ENCODE assay signal across 7 mouse cellular contexts in genomic region chr5:3595693-3596398, GRCm38 (mm10). TPM values are rescaled to one million over a fixed set of nuclear protein-coding genes. Genes with fewer than 3 reads are reported as not detected.
DNase-seq lines count a peak whose midpoint lies in the region; ATAC-seq lines count a peak whose summit lies in the region.

TSS of gene Pex1 (plus strand) at chr5:3596066.

- H3K4me1 ChIP-seq in embryonic facial prominence, embryonic 12.5 days = peaks cover 11% of the 10 kb centered on the region
- H3K4me1 ChIP-seq in limb, embryonic 11.5 days (ENCODE audit: control insufficient read depth, insufficient read depth, low read length) = peaks cover 9% of the 10 kb centered on the region
- peaks cover 16% of the 10 kb centered on the region for H3K4me1 ChIP-seq in midbrain, embryonic 14.5 days (ENCODE audit: control insufficient read depth, insufficient read depth, low read length)

- peak within 1 kb of the TSS; percentile 69 for H3K9ac ChIP-seq in embryonic facial prominence, embryonic 12.5 days
- H3K9ac ChIP-seq in limb, embryonic 11.5 days (ENCODE audit: low read length) = peak within 1 kb of the TSS; percentile 69
- peak within 1 kb of the TSS; percentile 71 for H3K9ac ChIP-seq in midbrain, embryonic 14.5 days (replicated peaks; ENCODE audit: low read length)

- peak within 1 kb of the TSS; percentile 26; the same call in 1 of the 2 replicates for H3K27ac ChIP-seq in embryonic facial prominence, embryonic 12.5 days
- H3K27ac ChIP-seq in limb, embryonic 11.5 days (replicated peaks; ENCODE audit: low read depth, low read length) = no peak within 1 kb of the TSS
- H3K27ac ChIP-seq in midbrain, embryonic 14.5 days (replicated peaks; ENCODE audit: low read depth, low read length) = peak within 1 kb of the TSS; percentile 79

- no peaks in the 10 kb centered on the region for H3K27me3 ChIP-seq in embryonic facial prominence, embryonic 12.5 days
- no peaks in the 10 kb centered on the region for H3K27me3 ChIP-seq in limb, embryonic 11.5 days (ENCODE audit: control insufficient read depth, insufficient read depth, low read length)
- H3K27me3 ChIP-seq in midbrain, embryonic 14.5 days (ENCODE audit: control insufficient read depth, insufficient read depth, low read length) = no peaks in the 10 kb centered on the region

- H3K36me3 ChIP-seq in embryonic facial prominence, embryonic 12.5 days = peaks cover 13% of the 10 kb centered on the region; the same call in 1 of the 2 replicates
- no peaks in the 10 kb centered on the region; the same call in 1 of the 2 replicates for H3K36me3 ChIP-seq in limb, embryonic 11.5 days (ENCODE audit: control insufficient read depth, insufficient read depth, low read length)
- H3K36me3 ChIP-seq in midbrain, embryonic 14.5 days (ENCODE audit: control insufficient read depth, insufficient read depth, low read length) = peaks cover 18% of the 10 kb centered on the region

- no peaks in the 10 kb centered on the region for H3K9me3 ChIP-seq in embryonic facial prominence, embryonic 12.5 days
- H3K9me3 ChIP-seq in limb, embryonic 11.5 days (ENCODE audit: control insufficient read depth, low read length) = no peaks in the 10 kb centered on the region; the same call in 1 of the 2 replicates
- no peaks in the 10 kb centered on the region for H3K9me3 ChIP-seq in midbrain, embryonic 14.5 days (ENCODE audit: control insufficient read depth, low read length)

- peak within 1 kb of the TSS; percentile 76 for H3K4me2 ChIP-seq in embryonic facial prominence, embryonic 12.5 days (replicated peaks)
- H3K4me2 ChIP-seq in limb, embryonic 11.5 days (ENCODE audit: low read depth, severe bottlenecking) = peak within 1 kb of the TSS; percentile 67
- H3K4me2 ChIP-seq in midbrain, embryonic 14.5 days (ENCODE audit: low read length) = peak within 1 kb of the TSS; percentile 84

- peak; percentile 92 for DNase-seq in adrenal gland, postnatal 25 days
- peak; percentile 100 for DNase-seq in heart, adult 11 months
- peak; percentile 92 for DNase-seq in kidney, adult 18-20 months
- DNase-seq in limb, embryonic 11.5 days (ENCODE audit: low spot score) = peak; percentile 95
- DNase-seq in midbrain, embryonic 14.5 days = peak; percentile 98
- DNase-seq in spleen, adult 18-20 months = peak; percentile 88 to 89

- WGBS in embryonic facial prominence, embryonic 12.5 days = under 1% methylated on average over 50 of the region's 50 CpGs
- under 1% methylated on average over 50 of the region's 50 CpGs for WGBS in limb, embryonic 11.5 days
- WGBS in midbrain, embryonic 14.5 days = under 1% methylated on average over 48 of the region's 50 CpGs

- H3K4me3 ChIP-seq in embryonic facial prominence, embryonic 12.5 days = peak within 1 kb of the TSS; percentile 83
- H3K4me3 ChIP-seq in limb, embryonic 11.5 days (ENCODE audit: low read depth, low read length) = peak within 1 kb of the TSS; percentile 83
- peak within 1 kb of the TSS; percentile 87 for H3K4me3 ChIP-seq in midbrain, embryonic 14.5 days (replicated peaks; ENCODE audit: low read depth, low read length)

- ATAC-seq in embryonic facial prominence, embryonic 12.5 days (ENCODE audit: insufficient number of reproducible peaks, insufficient read depth, low FRiP score, low TSS enrichment) = peak; percentile 97
- peak; percentile 99 for ATAC-seq in limb, embryonic 11.5 days (ENCODE audit: insufficient number of reproducible peaks, low FRiP score, low TSS enrichment, low read depth)
- peak; percentile 98 for ATAC-seq in midbrain, embryonic 14.5 days (ENCODE audit: low FRiP score, low TSS enrichment)

RNA-seq across cellular contexts. Expression of gene Pex1, which starts in this region (rescaled TPM):
- total RNA-seq in adrenal gland, postnatal 25 days (2021) = 55.4 and 68.8 TPM in 2 replicates
- polyA plus RNA-seq in embryonic facial prominence, embryonic 12.5 days (2016; fragmentation: Nextera tagmentation; extraction: Ambion mirVana) = 16.7 and 20.8 TPM in 2 replicates
- polyA plus RNA-seq in limb, embryonic 11.5 days (2014; fragmentation: Nextera tagmentation; extraction: Ambion mirVana) = 13.1 and 17.4 TPM in 2 replicates
- polyA plus RNA-seq in midbrain, embryonic 14.5 days (2014; fragmentation: Nextera tagmentation; extraction: Ambion mirVana) = 21.8 and 24.4 TPM in 2 replicates
